Mouse (Mus musculus): ENCODE measurements around the gene Nt5dc3.

The Nt5dc3 gene

DNA sequence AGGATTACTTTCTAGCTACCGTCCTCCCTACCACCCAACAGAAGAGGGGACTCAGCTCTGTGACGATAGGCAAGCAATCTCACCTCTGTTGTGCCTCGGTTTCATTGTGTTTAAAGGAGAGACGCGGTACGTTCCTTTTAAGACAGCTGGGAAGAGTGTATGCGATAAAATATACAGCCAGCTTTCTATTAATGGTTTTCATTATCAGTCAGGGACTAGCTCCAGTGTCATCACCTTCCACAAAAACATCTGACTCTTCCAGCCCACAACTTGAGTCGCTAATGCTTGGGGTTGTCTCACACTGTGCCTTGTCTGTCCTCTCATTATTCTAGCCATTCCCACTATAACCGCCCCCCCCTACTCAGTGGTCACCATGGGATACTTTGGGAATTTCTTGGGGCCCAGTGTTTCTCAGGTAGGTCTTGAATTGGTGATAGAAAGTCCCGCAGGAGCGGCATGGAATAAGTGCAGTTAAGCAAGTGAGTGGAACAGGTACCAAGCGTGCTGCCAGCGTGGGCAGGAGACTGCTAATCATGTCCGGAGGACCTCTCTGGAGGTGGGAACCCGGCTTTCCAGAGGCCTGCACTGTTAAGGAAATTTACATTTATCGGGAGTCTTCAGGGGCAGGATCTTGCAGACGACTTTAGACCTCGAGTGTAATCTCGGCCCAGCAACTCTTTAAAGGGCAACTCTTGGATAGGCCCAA is 1.0 kb upstream of the Nt5dc3 start:
- in situ Hi-C loops (cut with MboI; ENCODE audit: low sequenced_read_pairs): no loop called here

DNA sequence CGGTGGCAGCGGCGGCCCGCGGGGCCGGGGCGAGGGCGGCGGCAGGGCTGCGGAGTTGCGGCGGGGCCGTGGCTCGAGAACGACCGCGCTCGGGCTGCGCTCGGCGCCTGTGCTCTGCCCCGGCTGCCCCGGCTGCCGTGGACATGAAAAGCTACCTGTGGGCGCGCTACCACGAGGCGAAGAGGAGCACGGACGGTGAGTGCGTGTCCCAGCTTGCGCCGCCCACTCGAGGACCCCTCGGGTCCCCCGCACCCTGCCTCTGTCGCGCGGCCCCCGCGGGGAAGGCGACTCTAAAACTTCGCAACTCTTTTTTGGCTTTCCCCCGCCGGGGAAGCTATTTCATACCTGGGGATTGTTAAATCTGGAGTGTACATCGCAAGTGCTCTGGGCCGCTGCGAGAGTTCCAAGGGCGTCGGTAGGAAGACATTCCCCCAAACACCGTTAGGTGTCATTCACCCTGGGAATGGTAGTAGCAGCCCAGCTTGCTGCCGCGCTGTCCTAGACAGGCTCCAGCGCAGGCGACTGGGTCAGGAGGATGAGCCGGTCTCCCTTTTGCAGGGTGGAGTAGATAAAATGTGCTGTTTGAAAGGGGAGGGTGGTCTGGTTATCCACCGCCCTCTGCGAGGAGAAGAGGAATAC is 431 bp downstream of the Nt5dc3 start:
- in situ Hi-C loops (cut with MboI; ENCODE audit: low sequenced_read_pairs): no loop called here

DNA sequence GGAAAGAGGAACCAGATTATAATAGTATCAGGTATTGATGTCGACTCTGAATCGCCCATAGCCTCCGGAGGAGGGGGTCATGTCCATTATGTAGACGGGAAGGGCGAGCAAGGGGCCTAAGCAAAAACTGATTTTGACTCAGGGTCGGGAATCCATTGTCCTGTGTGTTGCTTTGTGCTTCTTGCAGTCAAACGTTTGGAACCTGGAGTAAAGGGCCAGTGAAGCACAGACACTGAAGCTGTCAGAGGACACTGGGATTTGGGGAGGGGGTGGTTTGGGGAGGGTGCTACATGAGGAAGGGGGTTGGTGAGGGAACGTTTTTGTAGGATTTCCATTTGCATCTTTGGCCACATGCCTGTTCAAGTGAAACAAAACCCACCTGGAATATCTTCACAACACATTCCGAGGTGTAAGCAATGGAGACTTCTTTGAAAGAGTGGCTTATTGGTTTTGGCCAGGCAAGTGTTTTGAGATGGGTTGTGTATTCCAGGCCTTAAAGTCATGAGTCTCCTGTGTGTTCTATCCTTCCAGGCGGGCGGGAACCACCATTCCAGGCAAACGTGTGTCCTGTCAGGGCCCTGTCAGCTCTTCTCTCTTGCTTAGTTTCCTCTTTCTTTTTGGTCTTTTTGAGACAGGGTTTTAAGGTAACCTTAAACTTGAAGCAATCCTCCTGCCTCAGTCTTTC is 1.2 kb downstream of the Nt5dc3 start:
- in situ Hi-C loops (cut with MboI; ENCODE audit: low sequenced_read_pairs): no loop called here

DNA sequence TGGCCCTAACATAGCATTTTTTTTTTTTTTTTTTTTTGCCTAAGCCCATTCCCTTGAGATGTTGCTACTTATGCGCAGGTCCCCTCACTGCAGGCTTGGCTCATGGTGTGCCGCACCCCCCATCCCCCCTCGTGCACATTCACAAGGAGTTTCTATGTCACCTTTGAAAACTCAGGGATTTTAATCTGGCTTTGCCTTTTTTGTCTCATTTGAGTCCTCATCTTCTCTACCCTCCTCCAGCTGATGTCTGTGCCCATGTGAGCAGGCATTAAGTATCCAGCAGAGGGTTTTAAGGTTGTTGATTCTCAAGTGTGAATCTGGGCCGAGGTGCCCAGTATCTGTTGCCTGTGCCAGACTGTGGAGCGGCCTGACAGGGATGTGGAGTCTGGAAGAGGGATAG is 2.8 kb downstream of the Nt5dc3 start:
- in situ Hi-C loops (cut with MboI; ENCODE audit: low sequenced_read_pairs): no loop called here

DNA sequence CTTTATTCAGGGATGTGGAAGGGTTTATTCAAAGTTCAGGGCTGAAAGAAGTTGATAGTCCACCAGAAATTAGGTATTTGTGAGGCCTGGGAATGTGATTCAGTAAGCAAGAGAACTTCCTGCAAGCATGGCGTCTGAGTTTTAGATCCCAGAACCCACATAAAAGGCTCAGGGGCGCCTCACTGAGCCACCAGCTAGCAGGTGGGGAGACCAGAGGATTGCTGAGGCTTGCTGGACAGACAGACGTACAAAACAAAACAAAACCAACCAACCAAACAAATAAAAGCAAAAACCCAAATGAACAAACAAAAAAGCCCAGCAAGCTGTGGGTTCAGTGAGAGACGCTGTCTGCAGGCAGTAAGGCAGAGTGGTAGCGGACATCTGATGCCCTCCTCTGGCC is 3.9 kb downstream of the Nt5dc3 start:
- in situ Hi-C loops (cut with MboI; ENCODE audit: low sequenced_read_pairs): no loop called here

DNA sequence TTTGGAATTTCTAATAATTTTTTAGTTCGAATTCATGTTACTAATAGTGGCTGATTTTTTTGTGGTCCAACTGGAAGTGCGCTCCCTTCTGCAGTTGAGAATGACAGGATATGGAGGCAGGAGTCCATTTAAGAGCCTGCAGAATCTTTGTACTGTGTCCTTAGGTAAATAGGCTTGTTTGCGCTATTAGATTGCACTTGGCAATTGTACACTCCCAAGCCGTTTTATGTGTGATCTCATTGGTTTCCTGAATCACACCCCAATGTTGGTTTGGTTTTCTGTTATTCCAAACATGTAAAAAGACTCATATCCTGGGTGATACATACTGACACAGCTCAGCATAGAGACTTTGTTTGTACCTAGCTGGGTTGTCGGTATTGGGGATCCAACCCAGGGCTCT is 4.8 kb downstream of the Nt5dc3 start:
- in situ Hi-C loops (cut with MboI; ENCODE audit: low sequenced_read_pairs): no loop called here

DNA sequence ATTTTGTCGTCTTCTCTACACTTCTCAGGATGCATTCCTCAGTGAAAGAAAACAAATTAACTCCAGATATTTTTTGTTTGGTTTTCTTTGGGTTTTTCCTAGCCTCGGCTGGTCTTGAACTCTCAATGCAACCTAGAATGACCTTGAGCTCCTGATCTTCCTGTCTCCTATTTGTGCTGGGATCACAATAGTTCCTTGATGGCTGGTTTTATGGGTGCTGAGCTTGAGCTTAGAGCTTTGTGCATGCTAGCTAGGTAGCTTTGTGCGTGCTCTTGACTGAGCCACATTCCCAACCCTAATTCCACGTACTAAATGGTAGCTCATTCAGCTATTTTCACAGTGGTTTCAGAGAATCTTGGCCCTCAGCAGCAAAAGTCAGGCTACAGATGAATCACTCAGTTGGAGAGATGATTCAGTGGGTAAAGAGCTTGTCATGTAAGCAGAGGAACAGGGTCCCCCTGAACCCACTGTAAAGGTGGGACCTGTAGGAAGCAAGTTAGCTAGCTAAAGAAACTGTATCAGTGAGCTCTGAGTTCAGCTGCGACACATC is 5.4 kb downstream of the Nt5dc3 start:
- in situ Hi-C loops (cut with MboI; ENCODE audit: low sequenced_read_pairs): no loop called here

DNA sequence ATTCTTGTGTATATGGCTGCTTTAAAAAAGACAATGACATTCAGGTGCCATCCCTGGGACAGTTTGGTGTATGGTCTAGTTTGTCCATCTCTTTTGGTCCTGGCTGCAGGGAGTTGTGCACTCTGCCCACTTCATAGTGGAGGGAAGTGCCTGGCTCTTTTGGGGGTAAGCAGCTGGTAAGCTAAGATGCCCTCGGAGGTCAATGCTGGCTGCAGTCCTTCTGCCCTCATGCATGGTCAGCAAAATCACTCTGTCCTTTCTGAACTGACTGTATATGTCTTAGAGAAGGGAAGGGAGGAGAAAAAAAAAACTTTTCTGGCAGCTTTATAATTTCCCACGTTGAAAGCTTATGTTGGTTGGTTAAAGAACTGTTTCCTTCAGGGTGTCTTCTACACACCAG is 6.6 kb downstream of the Nt5dc3 start:
- in situ Hi-C loops (cut with MboI; ENCODE audit: low sequenced_read_pairs): no loop called here

DNA sequence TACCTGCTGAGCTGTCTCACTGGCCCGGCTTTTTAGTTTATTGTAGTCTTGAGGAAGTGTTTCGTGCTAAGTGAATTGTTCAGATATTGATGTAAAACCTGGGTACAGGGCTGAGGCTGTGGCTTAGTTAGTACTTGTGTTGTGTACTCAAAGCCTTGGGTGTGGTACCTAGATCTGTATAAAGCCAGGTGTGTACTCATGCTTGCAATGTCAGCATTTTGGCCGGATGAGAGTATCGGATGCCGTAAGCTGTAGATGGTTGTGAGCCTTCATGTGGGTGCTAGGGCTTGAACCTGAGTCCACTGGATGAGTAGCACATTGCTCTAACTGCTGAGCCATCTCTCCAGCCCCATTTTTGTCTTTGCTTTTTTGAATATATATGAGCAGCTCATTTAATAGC is 7.3 kb downstream of the Nt5dc3 start:
- in situ Hi-C loops (cut with MboI; ENCODE audit: low sequenced_read_pairs): no loop called here

DNA sequence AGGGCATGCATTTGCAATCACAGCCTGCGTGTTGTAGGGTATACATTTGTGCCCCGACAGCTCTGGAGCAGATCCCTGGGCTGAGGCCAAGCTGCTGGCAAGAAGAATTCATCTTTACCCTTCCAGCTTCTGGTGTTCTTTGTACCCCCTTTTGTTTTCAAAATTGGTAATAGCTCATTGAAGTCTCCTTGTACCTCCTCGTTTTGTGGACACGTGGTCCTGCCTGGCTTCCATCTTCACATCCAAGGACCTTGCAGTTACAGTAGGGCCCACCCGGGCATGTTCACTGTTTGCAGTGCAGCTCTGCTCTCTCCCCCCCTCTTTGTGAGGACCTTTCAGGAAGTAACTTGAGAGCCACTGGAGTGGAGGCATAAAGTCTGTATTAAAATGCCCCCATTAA is 9.4 kb downstream of the Nt5dc3 start:
- in situ Hi-C loops (cut with MboI; ENCODE audit: low sequenced_read_pairs): no loop called here

DNA sequence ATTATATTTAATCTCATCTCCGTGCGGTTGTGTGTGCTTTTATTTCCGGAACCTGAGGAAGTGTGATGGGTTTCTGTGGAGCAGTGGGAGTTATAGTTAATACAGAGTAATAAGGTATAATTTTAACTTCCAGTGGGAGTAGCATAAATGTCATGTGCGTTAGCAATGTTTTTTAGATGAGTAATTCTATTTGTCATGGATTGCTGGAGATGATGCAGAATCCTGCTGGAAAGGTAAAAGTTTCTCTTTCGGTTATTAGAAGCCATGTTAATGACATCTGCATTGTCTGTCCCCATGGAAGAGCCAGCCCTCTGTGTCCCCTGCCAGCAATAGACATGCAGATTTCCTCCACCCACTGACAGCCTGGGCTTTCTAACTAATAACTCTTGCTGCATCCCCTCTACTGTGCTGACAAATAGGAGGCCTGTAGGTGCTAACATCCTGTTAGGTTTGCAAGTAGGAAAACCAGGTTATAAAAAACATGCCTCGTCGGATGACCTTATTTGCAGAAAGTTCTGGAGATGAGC is 10.4 kb downstream of the Nt5dc3 start:
- in situ Hi-C loops (cut with MboI; ENCODE audit: low sequenced_read_pairs): no loop called here

DNA sequence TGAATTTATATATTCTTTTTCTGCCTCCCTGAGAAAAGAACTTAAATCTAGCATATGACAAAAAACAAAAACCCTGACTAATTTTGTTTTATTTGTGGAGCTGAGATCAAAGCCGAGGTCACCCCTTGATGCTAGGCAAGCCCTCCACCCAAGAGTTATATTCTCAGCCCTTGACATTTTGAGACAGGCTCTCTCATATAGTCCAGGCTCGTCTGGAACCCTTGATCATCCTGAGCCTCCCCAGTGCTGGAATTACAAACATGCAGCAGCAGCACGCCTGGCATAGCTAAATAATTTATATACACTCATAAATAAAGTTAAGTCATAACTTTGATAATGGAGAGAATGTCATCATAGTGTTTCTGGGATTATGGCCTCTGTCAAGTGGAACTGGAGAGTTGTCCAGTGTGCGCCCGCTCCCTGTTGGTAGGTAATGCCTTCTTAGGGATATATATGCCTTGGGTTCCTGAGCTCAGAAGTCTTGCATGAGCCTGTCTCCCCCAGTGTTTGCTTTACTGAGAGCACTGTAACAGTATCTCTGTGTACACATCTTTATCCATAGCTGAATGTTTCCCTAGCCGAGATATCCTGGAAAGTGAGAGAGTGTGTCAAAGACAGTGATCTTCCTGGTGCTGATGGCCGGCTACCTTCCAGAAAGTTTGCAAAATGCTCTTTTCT is 12.8 kb downstream of the Nt5dc3 start:
- in situ Hi-C loops (cut with MboI; ENCODE audit: low sequenced_read_pairs): no loop called here

DNA sequence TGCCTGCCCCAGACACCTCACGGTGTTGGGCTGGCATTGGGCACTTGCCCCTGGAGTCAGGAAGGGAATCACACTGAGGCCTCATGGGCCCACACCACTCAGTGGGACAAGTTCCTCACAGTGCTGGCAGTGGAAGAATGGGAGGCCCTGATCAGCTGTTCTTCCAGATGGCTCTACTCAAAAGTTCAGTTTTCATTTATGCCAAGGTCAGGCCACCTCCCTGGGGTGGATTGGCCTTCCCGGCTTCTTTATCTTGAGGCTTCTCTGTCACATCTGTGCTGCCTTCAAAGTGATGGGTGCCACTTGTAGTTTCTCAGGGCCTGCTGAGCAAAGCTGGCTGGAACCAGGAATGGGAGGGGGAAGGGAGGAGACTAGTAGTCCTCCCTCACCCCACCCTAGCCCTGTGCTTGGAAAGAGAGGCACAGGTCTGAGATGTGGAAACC is 14.7 kb downstream of the Nt5dc3 start:
- in situ Hi-C loops (cut with MboI; ENCODE audit: low sequenced_read_pairs): no loop called here

DNA sequence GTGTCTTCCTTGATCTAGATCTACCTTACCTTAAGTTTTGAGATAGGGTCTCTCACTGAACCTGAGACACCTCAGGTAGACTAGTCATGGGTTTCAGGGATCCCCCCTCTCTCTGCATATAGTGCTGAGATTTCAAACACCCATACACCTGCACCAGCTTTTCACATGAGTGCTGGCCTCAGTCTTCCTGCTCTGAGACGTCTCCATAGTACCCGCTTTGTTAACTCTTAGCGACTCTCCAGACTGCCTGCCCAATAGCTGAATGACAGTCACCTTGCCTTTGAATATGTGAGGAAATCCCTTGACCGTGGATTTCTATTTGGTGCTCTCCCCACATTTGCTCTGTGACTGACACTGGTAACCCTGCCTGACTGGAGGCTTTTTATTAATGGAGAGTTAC is 15.4 kb downstream of the Nt5dc3 start:
- in situ Hi-C loops (cut with MboI; ENCODE audit: low sequenced_read_pairs): no loop called here

DNA sequence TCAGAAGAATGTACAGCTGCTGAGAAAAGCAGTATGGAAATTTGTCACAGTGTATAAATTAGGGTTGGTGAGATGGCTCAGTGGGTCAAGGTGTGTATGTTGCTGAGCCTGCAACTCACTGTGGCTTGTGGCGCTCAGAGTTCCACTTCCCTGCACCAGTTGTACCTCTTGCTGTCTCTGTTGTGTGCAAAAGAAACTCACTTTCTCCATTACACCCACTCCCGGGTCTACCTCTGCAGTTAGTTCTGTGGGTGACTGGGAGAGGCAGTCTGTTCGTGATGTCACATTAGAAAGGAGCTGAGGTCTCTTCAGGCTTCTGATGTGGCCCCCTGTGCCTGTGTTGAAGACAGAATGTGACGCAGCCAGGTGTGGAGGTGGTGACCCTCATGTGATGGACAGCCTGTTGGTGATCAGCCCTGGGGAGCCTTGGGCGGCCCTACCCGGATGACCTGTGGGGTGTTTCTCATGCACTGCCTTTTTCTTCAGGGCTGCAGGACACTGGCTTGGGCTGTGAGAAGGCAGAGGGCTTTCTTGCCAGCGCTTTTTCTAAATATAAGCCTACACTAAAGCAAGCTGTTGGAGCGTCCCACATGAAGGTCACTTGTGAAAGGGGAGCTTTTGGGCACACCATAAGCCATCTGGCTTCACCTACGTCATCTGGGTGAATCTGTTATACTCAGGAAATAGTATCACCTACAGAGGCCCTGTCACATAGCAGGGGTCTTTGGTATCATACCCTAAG is 16.2 kb downstream of the Nt5dc3 start:
- in situ Hi-C loops (cut with MboI; ENCODE audit: low sequenced_read_pairs): no loop called here

DNA sequence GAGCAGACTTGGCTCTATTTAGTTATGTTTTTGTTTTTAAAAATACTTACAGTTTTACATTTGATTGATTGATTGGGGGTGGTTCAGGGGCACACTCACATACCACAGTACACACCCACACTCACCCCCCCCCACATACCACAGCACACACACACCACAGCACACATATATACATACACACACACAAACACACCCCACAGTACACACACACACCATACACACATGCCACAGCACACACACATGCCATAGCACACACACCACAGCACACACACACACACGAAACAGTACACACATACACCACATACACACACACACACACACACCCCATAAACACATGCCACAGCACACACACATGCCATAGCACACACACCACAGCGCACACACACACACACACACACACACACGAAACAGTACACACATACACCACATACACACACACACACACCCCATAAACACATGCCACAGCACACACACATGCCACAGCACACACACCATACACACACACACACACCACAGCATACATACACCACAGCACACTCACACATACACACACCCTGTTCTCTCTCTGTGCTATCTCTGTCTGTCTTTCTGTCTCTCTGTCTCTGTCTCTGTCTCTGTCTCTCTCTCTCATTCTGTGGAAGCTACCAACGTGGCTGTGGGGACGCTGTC is 17.4 kb downstream of the Nt5dc3 start:
- in situ Hi-C loops (cut with MboI; ENCODE audit: low sequenced_read_pairs): no loop called here

DNA sequence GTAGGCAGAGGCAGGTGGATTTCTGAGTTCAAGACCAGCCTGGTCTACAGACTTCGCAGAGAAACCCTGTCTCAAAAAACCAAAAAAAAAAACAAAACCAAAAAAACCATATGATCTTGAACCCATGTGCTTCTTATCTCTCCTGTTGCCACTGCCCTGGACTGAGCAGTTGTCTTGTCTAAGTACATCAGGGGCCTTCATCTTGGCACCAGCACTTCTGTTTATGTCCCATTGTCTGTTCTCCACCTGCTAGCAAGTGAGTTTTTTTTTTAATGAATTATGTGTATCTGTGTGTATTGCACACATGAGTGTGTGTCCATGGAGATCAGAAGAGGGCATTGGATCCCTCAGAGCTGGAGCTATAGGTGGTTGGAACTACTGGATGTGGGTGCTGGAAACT is 28.6 kb downstream of the Nt5dc3 start:
- in situ Hi-C loops (cut with MboI; ENCODE audit: low sequenced_read_pairs): no loop called here

DNA sequence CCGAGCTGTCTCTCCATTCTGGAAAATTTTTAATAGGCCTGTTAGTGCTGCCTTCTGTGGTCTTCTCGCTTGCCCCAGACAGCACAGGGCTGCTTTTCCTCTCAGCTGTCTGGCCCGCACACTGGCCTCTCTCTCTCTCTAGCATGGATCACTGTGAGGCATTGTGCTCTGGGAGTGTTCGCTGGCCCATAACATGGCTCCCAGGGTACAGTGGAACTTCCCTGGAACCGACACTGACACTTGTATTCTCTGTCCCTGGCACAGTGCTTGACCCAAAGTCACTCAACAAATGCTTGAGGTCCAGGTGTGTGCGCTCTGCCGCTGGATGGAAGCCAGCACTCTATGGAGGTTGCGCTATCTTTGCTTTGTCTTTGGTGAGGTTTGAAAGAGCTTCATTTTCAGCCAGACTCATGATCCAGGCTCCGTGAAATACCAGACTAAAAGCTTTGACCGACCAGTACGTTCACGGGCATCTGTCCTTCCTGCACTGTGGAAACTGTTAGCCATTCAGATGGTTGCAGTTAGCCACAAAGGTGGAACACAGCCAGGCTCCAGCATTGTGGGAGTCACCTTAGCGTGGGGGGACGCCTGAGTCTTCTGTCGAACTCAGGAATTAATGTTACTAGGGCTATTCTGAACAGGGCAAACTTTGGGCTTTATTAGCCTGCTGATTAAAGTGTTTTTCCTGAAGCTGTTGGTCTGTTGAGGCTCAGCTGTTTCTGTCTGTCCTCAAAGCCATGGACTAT is 29.4 kb downstream of the Nt5dc3 start:
- in situ Hi-C loops (cut with MboI; ENCODE audit: low sequenced_read_pairs): no loop called here

DNA sequence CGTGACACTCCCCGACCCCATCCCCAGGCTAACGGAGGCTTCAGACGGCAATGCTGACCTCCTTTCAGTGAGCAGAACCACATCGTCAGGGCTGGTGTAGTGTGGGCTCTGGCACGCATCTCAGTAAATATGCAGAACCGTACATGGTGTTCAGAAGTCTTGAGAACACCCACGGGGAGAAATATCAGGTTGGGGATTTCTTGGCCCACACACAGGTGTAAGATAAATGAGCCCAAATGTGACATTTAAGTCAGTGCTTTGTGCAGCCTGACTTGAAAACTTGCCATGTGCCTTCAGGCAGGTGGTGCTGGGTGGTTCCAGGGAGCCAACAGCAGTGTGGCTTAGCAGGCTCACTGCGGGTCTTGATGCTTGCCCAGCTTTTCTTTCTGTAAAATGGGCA is 31.2 kb downstream of the Nt5dc3 start:
- in situ Hi-C loops (cut with MboI; ENCODE audit: low sequenced_read_pairs): no loop called here

Data from CH12F3 (cell line).